Mouse (Mus musculus): Measurements from ENCODE around the gene Hrc.

Hrc gene

DNA sequence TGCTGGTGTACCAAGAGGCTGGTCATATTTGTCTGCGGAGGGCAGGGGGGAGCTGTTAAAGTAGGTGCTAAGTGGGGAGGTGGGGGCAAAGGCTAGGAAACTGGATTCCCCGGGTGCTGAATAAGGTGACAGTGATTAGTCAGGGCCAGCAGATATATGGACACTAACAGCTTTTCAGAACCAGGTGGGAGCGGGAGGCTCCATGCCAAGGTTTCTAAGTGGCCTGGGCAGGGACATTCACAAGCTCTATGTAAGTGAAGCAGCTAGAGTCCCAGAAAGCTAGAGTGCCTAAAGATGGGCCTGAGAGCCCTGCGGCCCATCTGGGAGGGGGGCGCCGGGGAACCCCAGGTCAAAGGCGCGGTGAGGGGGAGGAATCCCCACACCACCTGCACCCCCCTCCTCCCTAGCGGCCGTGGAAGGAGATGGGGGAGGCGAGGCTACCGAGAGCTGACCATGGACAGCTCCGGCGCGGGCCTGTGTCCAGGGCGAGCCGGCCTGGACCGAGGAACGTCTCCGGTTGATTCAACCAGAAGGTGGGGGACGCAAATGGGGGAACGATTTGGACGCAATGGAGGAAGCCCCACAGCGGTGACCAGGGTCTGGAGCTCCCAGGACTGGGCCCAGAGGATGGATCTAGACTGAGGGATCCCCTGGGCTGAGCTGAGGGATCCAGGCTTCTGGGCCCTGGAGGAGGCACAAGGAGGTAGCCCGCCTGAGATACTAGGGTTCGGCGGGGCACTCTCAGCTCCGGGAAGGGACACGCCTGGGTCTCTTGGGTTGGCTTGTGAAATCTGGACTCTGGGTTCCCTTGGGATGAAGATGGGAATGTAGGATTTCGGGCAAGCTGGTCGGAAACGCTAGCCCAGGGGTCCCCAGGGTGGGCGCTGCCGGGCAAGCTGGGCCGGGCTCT lies 30.9 kb downstream of the Hrc start:
- no peak for DNase-seq (ENCODE audit: low read depth, low spot score)

DNA sequence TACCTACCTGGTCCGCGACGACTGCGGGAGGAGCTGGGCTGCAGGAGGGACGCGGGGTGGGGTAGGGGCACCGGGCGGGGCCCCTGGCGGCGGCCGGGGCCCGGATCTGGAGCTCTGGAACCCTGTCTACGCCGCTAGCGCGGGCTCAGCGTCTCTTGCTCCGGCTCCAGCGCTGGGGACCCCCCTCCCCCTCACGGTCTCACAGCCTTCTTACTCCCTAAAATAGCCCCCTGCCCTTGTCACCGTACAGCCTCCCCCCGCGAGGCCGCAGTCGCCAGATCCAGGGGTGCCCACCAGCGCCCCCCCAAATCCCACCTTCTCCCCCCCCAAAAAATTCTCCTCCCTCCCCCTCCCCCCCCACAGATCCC lies 31.5 kb downstream of the Hrc start, which contains the start of gene Ppfia3:
TSS of gene Ppfia3 (minus strand) at position 368 of the 368 bp plus-strand sequence.
- no peak for DNase-seq (ENCODE audit: low read depth, low spot score)

DNA sequence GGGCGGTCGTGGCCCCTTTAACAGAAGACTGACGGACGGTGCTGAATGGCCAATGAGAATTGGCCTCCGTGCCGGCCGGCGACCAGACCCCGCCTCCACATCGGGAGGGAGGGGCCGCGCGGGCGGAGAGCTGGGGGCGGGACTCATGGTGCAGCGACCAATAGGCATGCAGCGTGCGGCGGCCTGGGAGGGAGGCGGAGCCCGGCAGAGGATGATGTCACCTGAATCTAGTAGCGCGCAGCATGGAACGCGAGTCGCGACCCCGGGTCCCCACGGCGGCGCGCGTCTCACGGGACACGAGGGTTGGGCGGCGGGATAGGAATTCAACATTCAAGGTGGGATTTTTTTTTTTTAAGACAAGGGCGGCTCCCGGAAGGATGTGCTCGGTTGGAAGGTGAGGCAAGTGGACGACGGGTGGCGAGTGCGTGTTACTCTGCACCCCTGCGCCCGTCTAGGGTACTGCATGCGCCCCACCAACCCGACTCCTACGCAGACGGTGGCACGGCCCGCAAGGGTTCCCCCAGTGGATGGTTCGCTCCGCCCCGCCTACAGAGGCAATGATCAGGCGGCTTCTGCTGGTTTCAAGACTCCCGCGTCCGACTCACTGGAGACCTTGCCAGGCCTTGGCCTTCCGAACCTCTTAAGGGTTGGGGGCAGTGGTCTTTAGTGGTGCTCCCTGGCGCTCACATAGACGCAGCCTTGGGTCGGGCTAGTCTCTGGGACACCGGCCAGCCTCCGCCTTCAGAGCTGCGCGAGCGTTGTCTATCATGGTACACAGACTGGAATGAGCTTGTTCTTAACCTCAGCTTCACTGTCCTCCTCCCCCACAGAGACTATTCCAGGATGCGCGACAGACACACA lies 32.2 kb downstream of the Hrc start:
- peak; percentile 89 for DNase-seq (ENCODE audit: low read depth, low spot score)

DNA sequence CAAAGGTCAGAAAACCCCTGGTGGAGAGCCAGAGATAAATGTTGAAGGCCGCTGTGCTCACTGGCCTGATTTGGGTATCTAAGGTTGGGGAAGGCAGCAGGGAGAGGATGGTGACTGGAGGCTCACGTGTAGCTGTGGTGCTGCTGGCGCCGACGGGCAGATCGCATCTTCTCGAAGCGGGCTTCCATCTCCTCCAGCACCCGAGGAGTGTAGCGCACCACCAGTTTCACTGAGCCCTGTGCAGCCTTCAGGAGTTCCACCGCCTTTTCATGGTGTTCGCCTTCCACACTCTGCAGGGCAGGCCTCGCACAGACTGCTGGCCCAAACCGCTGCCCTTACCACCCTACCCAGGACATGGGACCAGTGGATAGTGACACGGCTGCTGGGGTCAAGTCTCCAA lies 33.1 kb downstream of the Hrc start:
- no peak for DNase-seq (ENCODE audit: low read depth, low spot score)

DNA sequence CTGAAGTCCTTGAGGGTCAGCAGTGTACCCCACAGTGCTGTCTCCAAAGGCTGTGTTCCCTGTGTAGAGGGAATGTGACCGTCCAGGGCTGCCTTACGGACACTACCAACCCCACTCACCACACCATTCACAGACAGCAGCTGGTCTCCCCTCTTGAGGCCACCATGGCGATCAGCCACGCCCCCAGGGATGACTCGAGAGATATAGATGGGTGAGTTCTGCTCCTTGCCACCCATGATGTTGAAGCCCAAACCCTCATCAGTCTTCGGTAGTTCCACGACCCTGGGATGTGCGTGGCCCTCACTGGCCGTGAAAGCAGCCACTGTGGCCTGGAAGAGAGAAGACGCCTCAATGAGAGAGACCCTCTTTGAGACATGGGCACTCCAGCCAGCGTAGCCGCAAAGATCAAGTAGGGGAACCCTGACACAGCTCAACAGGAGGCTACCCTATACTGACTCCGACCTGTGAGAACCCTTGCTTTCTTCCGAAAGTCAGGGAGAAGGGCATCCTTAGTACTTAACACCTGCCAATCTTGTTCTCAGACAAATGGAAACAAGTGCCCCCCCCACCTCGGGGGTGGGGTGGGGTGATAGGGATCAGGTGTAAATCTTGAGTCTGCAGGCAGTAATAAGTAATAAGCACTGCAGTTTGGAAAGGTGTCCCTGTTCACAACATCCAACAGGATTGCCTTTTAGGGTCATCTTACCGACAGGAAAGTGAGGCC lies 34.1 kb downstream of the Hrc start:
- no peak for DNase-seq (ENCODE audit: low read depth, low spot score)

DNA sequence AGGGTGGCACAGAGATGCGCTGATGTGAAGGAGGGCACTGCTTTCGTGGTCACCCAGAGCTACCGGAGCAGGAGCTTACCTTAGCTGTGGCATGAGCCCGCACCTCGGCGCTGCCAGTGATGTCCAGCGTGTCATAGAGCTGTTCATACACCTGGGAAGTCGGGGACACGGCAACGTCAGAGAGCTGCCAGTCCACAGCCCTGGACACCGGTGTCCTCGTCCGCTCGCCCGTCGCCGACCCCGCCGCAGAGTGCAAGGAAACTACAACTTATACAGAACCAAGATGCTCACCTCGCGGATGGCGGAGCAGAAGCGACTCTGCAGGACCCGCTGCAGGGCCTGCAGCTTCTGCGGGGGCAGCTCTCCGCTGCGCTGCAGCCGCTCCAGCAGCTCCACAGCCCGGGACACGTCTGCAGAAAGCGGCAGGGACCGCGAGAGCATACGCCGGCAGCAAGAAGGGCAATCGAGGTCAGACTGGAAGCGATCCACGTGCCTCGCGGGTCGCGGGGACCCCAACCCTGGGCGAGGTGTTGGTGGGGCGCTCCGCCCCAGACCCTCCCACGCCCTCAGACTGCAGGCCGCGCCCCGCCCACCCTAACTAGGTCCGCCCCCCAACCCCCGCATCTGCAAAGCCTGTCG lies 34.9 kb downstream of the Hrc start:
- DNase-seq (ENCODE audit: low read depth, low spot score) = no peak

DNA sequence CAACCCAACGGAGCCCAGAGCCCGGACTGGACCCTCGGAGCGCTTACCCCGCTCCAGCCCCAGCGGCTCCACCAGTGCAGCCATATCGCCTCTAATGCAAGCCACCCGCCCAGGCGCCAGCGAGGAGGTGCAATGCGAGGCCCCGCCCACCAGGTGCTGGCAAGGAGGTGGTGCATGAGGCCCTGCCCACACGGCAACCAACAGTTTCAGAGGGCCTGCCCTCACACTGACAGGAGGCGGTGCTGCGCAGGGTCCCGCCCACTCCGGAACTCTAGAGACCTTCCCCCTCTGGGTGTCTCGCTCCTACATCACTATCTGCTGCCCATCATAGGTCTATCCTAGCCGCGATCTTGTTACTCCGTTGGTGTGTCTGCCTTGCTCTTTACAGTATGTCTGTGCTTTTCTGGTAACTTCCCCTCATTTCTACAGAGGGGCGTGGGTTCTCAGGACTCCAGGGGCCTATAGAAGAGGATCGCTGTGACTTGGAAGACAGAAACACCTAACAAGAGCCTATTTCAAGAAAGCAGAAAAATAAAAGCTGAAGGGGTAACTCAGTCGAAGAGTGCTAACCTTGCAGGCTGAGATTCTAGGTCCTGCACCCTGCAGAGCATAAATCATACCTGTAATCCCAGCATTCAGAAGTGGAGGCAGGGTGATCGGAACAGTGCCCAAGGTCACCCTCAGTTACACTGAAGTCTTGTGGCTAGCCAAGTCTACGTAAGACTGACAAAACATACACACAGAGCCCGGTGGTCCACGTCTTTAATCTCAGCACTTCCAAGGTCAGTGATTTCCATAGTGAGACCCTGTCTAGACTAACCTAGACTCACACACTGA lies 35.6 kb downstream of the Hrc start, which contains the start of gene Lin7b:
TSS of gene Lin7b (minus strand) at position 109 of the 837 bp plus-strand sequence.
- peak; percentile 65 for DNase-seq (ENCODE audit: low read depth, low spot score)

DNA sequence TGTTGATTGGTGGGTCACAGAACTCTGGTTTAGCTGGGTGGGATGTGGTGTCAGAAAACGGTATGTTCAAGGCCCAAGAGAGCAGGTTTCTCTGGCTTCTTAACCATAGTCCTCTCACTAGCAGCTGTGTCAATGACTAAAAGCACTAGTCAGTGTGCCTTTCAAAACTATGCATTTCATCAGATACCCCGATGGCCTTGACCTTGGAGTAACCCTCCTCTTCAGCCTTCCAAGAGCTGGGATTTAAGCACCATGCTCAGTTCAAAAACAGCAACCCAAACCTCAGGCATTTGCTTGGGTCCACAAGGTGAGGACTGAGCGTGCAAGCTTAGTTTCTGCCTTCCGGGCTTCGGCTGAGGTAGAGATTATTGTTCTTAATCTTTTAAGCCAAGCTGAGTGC lies 37.3 kb downstream of the Hrc start:
- no peak for DNase-seq (ENCODE audit: low read depth, low spot score)

DNA sequence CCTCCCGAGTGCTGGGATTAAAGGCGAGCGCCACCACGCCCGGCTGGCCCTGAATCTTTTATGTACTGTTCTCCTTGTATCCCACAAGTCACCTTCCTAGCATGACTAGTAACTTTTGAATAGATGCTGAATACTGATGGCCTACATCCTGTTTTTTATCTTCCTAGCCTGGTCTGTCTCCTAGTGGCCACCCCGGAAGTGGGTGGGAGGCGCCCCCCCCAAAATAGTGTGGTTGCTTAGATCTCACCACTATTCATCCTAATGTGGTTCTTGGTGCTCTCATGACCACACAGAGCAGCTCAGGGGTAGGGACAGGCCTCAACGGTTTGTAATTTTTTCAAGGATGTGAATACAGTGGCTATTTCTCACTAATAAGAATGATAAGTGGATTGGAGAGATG lies 39.5 kb downstream of the Hrc start:
- DNase-seq (ENCODE audit: low read depth, low spot score) = no peak

DNA sequence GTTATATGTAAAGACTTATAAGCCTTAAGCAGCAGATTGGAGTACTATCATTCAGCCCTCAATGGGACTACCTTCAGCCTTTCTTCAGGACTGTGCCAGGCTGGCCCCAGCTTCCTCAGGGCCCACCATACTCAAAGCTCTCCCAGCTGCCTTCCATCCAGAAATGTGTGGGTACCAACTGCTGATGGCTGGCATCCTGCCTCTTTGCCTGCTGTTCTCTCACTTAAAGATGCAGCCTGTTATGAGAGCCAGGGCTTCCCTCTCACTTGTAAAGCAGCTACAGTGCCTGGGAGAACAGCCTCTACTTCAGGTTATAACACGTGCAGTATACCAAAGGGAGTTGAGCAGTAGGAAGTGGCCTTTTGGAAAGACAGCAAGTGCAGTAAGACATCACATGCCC lies 41.0 kb downstream of the Hrc start:
- DNase-seq (ENCODE audit: low read depth, low spot score) = no peak

DNA sequence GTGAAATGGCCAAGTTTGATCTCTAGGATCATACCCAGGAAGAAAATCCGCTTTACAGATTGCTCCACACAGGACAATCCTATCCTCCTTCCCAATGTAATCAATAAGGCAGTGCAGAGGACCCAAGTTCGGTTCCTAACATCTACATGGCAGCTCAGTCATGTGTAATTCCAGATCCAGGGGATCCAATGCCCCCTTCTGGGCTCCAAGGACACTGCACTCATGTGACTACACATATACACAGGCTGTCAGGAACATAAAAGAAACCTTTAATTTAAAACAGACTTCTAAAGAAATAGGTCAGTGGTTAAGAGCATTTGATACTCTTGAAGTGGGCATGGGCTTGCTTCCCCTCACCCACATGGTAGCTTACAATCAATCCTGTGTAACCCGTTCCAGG lies 51.0 kb downstream of the Hrc start:
- no peak for DNase-seq (ENCODE audit: low read depth, low spot score)
